Mouse (Mus musculus) mature B cell (primary cell): ENCODE results near the gene Ptprn2.

Source experiments
- in situ Hi-C: fragments of 300-500 bp; cut with MboI; formaldehyde crosslinking; loops from 2 replicates; pipeline ENCODE4 v1.14.3; 2019

The Ptprn2 gene

DNA sequence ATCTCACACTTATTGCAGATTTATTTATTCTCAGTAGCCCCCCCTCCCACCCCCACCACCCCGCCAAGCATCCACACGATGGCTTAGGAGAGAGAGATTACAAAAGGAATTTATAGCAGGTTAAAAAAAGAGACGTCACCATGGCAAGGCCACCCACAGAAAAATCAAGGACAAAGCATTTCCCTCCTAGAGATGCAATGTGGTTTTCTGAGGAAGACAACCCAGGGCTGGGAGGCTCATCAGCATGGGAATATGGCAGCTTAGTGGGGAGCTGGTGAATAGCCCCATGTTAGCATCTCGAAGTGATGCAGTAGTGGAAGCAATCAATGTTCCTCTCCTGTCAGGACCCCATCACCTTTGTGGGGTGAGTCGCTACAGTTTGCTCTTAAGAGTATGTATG is 649.7 kb downstream of the Ptprn2 start:
- in situ Hi-C loops = no loop called here

DNA sequence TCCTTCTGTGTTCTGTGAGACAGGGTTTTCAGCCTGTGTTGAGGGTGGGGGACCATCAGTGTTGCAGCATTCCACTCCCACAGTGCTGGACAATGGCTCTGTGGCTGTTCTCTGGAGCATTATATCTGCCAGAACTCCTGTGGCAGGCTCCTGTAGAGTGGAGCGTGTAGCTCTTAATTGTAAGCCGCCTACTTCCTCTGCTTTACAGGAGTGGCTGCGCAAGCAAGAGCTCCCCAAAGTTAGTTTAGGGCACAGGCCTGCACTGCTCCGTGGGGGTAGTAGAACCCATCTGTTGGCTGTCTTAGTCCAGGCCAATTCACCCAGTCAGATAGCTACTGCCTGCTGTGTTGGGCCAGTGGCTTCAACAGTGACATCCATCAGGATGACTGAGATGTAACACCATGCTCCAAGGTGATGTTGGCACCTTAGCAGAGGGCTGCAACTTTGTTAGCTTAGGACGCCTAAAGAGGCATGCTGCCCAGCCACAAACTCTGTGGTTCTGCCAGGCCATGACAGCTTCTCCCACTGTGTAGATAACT is 651.0 kb downstream of the Ptprn2 start:
- in situ Hi-C loops = no loop called here

DNA sequence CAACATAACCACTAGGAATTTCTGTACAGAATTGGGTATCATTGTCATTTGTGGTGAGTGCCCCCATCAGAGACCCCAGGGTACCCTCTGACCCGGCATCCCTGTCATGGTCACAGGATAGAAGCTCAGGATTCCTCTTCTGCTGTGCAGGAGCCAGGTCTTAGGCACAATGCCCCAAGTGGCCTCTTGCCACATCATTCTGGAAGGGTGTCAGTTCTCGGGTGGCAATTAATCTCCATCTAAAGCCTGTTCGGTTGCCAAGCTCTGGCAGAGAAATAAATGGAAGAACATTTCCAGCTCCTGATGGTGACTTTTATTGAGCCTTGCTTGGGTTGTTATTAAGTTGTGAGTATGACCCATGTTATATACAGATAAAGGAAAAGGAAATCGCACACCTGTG is 655.4 kb downstream of the Ptprn2 start:
- in situ Hi-C loops = no loop called here

DNA sequence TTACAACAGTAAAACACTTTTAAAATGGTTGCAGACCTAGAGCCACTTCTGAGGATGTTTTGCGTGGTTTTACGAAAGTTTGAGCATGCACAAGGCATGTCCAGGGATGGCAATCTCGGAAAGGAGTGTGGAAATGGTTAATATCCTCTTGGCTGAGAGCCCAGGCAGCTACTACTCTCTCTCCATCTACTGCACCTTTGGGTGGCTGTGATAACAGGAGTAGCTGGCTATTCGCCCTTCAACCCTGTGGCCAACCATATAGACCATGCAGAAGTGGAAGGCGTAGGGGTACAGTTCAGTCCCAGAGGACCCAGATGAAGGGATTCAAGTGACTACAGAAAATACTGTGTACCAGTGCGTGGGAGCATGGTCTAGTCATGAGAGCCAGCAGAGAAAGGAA is 655.9 kb downstream of the Ptprn2 start:
- in situ Hi-C loops = no loop called here

DNA sequence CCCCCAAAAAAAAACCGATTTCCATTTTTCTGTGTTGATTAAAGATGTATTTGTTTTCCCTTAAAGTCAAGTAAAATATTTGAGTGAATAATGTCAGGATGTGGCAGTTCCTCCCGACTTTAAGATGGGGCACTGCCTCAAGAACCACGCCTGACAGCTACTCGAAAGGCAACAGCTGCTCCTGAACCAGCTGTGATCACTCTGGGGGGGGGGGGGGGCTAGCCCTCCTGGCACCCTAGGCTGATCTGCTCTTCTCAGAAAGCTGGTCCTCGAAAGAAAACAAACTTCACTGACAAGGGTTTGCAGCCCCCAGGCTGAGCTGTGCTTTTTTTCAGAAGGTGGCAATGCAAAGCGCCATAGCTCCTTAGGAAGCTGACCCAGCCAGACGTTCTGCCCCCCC is 663.7 kb downstream of the Ptprn2 start:
- in situ Hi-C loops = no loop called here

DNA sequence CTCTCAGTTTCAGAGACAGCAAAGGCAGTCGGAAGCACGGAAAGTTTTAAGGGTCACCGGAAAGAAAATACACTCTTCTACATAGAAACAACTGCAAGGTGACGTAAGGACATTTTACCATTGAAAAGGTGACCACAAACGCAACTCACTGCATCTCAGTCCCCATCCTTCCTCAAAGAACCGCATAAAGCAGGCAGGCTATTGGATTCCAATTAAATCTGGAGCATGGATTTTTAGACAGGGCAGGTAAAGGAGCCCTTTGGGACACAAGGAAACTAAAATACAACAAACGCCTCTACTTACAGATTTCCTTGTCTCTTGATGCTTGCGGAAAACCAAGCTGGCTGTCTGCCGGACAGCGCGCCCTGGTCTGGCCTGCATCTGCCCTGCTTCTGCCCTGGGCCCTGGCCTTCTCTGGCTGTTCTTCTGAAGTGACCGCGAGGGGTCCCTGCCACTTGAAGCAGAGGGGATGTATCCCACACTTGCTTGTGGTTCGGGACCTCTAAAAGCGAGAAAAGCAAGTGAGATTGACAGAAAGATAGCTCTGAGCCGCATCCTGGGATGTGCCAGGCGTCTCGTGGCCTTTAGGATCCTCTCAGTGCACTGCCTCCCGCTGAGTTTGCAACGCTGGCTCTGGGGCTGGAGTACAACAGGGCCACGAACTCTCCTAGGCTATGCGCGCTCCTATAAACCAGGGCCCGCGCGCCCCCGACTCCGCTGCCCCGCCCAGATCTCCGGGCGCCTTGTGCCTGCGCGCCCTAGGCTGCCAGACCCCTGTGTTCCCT is 665.3 kb downstream of the Ptprn2 start:
- in situ Hi-C loops = no loop called here

DNA sequence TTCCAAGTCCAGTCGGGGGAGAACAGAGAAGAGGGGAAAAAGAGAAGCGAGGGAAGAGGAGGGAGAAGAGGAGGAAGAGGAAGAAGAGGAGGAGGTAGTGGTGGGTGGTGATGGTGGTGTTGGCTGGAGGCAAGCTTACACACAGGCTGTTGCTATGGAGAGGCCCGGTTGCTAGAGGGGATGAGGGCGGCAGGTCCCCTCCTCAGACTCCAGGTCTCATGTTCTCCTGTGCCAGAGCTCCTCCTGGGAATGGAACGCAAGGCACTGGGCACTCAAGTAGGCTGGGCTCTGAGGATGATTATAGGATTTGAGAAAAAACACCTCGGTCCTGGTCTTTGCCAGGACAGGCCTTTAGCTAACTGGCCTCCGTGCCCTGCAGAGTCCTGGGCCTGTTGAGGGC is 666.1 kb downstream of the Ptprn2 start:
- in situ Hi-C loops = no loop called here

DNA sequence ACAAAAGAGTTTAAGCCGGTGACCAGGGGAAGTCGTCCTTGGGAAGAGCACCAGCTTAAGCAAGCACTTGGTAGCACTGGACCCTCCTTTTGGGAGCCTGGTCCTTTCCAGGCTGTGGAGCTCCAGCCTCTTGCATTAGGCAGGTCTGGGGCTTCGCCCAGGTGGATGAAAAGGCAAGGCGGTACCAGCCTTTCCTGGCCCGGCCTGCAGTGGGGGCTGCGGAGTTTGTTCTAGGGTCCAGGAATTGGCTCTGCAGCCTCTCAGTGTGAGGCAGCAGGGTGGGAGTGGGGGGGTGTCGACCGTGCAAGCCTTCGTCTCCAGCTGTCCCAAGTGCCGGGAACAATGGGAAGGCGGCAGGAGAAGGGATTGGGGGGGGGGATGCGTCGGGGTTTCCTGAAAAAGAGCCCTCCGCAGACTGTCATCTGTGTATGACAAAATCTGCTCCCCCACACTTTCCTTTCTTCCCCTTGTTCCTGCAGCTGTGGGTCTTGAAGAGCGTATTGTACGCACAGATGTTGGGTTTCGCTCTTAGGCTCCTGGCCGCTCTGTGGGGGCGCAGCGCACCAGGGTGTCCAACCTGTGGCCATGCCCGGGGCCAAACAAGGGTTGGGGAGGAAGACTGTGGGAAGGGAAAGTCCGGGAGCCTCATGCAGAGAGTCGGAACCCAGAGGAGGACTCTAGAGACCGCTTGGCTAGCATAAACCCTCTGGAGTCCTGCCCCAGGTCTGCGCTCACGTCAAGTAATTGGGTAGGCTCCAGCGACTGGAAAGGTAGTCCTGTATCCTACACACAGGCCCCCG is 667.0 kb downstream of the Ptprn2 start:
- in situ Hi-C loops = no loop called here

DNA sequence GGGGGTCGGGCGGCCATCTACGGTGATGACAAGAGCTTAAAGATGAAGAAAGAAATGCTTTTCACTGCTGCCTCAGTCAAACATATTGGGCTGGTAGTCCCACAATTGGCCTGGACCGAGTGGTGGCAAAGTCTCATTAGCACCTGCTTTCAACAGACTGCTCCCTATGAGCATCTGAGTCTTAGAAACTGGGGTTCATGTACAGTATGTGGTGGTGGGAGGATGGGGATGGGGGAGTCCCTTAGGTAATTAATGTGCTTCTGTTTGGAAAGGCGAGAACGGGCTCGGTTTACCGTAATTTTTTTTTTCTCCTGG is 667.6 kb downstream of the Ptprn2 start:
- in situ Hi-C loops = no loop called here

DNA sequence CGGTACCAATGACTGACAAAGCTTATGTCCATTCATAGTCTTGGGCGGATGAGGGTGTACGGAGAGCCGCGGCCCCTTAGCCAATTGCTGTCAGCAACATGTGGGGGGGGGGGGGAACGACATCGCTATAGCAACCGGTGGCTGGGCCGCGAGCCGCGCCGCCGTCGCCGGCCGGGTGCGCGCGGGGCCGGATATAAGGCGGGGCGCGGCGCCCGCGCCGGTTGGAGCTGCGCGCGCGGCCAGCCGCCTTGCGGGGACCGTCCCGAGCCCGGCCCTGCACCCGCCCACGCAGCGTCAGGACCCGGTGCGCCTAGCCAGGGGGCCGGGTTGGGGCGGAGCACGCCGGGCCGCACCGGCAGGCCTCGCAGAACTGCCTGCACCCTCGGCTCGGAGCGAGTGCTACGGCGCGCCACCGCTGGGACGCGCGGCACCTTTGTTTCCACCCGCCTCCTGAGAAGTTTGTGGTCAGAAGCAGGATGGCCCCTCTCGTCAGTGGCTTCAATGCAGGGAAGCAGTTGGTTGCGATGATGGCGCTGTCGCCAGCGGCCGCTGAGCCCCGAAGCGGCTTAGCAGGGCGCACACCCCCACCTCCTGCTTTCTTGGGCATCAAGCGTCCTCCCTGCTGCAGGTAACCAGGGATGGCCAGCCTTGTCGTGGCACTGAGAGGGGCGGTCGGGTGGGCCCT is 668.3 kb downstream of the Ptprn2 start:
- in situ Hi-C loops = no loop called here

DNA sequence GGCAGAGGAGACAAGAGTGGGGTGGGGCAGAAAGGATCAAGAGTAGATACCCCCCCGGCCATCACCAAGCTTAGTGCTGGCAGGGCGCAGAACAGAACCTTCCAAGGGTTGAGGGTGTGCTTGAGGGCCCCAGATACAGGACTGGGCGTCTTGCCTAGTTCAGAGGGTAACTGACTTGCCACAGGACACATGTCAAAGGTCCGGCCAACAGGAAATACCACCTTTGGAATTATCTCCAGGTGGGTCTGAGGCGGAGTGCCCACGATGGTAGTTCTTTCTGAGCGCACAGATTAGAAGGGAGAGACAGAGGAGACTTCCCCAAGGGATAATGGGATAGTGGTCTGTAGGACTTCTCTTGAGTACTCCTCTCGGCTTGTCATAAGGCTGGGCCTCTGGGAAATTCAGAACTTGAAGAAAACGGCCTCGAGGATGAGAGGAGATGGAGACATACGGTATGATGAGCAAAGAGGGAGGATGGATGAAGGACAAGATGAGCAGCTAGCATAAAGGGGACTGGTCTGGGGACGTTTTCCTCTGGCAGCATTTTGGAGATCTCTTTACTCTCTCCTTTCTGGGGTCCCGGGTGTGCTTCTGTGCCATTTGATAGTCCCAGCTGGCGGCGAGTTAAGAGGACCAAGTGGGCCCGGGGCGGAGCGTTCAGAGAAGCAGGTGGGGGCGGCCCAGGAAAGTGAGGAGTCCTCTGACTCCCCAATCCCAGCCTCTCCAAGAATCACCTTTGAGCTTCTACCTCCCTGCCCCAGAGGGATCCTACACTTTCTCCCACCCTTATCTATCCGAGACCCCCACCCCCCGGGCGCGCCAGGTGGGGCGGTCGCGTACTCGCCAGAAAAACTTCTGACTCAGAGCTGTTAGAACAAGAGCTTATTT is 669.1 kb downstream of the Ptprn2 start:
- in situ Hi-C loops = no loop called here

DNA sequence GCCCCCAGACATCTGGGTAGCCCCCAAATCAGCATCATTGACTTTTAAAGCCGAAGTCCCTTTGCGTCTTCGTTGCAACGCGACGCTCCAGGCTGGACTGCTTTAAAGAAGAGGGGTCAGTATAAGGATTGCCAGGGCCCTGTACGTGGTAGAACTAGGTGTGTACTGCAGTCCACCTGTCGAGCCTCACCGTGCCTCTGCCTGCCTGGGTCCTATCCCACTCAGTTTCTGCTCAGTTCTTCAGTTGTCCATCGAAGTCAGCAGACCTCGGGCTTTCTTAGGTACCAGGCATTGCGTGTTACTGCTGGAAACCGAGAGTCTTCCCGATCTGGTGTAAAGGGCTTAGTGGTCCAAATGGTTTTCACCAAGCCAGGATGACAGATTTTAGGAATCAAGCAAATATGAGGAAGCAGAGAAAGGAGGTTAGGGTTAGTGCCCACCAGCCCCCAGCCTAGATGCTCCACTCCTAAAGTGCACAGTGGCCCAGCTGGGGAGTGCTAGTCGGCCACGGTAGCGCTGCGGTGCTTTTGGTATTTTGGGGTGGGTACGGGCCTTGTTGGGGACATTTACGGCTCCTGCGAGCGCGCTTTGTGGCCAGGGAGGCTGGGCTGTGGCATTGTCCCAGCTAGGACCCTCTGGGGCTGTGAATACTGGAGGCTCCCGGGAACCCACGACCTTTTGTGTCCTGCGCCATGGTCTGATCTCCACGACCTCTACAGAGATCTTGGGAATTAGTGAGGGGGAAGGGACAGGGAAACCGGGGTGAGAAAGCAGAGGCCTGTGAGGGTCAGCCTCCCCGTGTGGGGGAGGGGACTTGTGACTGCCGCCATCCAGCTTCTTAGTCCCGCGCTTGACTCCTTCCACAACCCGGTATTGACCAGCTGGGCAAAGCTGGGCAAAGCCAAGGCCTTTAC is 670.0 kb downstream of the Ptprn2 start:
- in situ Hi-C loops = no loop called here

DNA sequence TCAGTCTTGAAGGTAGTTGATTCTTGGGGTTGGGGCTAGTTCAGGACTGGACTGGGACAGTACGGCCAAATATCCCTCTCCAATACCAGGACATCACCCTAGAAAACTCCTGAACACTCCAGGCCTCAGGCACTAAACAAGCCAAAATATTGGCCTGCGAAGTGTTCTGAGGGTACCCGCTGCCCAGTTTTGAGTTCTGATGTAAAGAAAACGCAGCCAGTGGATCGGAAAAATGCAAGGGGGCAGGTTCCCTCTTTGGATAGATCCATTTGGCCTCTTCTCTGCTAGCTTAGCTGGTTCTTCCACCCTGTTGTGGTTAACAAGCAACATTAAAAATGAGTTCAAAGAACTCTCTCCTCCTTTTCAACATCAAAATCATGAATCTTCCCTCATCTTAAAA is 670.7 kb downstream of the Ptprn2 start:
- in situ Hi-C loops = no loop called here

DNA sequence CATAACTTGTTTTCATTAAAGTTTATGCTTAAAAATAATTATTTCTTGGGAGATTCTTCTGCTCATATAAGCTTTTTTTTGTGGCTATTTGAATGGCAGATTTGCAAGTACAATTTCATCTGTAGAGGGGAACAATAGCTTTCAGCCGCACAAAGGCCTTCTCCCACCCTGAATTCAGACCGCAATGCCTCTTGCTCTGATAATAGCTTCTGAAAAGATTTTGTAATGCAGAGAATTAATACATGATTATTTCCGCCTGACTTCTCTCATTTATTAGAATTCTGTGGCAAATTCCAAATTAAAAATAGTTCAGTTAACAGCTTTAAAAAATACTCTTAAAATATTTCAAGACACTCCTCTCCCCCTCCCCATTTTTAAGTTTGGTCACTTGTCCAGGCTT is 671.3 kb downstream of the Ptprn2 start:
- in situ Hi-C loops = no loop called here

DNA sequence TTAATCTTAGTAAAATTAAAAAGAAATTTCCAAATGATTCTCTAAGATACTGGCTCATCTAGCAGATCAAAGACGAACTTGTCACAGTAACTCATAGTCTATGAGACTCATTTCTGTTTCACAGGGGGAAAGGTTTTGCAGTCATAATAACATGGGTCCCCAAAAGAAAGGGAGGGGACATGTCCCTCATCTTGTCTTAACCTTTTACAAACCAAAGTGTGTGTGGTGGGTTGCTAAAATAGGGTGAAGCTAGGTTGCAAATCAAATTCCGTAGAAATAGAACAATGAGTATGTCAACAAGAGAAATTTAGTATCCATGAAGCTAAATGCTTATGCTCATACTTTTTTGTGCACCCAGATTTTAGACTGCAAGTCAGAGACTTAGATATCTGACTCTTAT is 671.7 kb downstream of the Ptprn2 start:
- in situ Hi-C loops = no loop called here

DNA sequence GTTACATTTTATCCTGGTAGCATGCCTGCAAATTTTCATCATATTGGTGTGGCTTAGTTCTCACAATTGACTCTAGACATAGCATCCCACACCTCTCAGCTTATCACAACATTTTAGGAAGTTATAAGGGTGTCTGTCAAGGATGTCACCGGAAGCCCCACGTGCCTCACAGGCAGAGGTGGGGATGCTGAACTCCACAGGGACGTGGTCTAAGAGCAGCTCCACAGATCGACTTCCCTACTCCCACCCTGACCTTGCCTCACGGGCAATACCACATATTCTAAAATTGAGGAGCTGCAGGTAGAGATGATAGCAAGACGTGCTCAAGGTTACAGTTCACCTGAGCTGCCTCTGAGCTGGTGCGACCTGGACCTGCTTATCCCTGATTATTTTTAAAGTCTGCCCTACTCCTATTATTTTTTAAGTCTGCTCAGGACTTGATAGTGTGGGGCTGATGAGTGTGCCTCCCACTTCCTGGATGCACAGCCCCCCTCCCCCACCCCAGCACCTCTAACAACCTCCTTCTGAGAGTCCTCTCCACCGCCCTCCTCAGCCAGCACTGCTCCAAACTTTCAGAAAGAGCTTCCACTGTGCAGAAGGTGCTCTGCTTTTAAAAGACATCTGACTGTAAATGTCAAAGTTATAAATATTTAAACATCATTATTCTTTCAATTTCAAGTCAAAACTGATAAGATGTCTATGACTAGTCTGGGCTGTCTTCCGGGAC is 672.3 kb downstream of the Ptprn2 start:
- in situ Hi-C loops = no loop called here

DNA sequence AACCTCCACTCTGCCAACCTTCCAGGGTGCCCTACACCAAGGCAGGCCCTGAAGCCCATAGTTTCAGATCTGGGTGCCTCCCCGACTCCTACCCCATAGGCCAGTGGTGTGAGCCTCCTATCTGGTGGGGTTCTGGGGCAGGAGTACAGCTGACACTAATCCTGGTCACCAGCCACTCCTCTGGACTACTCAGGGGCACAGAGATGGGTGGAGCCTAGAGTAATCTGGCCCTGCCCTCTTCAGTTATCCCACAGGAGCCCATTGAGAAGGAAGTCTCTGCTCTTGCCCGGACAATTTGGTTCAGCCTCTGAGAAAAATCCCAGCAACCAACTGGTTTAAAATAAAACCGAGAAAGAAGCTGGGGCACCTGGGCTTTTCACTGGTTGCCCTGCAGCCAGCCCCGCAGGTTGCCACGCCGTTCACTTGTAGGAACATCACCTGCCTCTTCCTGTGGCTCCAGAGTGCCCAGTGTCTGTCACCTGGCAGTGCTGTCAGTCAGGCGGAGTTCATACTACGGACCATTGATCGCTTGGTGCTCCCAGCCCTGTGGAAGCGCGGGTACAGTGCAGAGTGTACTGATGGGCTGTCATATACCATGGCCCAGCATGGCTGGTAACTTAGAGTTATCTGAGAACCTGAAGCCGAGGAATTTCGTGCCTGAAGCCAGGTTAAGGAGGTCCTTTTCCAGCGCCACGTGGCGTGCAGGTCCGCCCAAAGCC is 673.6 kb downstream of the Ptprn2 start:
- in situ Hi-C loops = no loop called here

DNA sequence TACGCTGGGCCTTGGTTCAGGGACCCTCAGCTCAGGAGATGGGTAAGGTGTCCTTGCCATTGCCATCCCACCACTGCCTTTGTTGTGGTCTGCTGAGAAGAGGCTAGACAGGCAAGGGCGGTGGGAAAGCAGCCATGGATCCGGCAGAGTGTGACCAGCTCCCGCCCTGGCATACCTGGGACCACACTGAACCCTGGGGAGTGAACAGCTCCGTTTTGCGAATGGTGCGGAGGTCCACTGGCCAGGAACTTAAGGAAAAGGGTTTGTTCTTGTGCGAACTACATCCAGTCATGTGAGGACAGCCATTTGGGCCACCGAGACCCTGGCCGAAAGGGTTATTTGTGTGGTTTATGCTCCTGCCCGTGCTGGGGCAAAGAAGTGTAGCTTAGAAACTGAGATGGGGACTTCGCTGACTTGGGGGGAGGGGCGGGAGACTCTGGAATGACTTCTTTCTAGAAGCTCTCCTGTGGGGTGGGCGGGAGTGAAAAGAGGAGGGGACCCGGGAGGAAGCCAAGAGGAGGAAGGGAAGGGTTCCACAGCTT is 674.2 kb downstream of the Ptprn2 start:
- in situ Hi-C loops = no loop called here
